Mouse (Mus musculus) midbrain, postnatal 0 days (tissue): ENCODE measurements around the gene Hapln4. TPM values are rescaled to one million over a fixed set of nuclear protein-coding genes. Genes with fewer than 3 reads are reported as not detected.
A peak's percentile ranks its signal among the peaks of the same experiment; 100 is the strongest.
"Not testable (repeated sequence)": the region's sequence is repeated elsewhere in the genome, so short reads cannot be mapped to it uniquely, and the experiment has no call there.

Experiments used
- ATAC-seq: fragments of 200-750 bp; cut with Nextera tagmentation; 2 replicates; pipeline ENCODE4 v1.8.0; 2017; ENCODE audit warnings: moderate number of reproducible peaks, mild to moderate bottlenecking, moderate TSS enrichment, moderate library complexity; ENCODE audit not compliant: low FRiP score
- DNase-seq: peaks from one replicate; pipeline ENCODE4 v3.0.0-alpha.2; 2015; ENCODE audit warnings: low spot score
- H3K27ac ChIP-seq: fragments of 300-500 bp; sonication (generic); 2 replicates; pipeline ENCODE4 v1.5.1; 2014; ENCODE audit warnings: low read depth, mild to moderate bottlenecking, low read length, mixed read lengths
- H3K27me3 ChIP-seq: fragments of 300-500 bp; sonication (generic); 2 replicates; pipeline ENCODE4 v1.6.1; 2014; ENCODE audit warnings: low read length, control low read depth, mixed read lengths; ENCODE audit not compliant: insufficient read depth
- H3K36me3 ChIP-seq: fragments of 300-500 bp; sonication (generic); 2 replicates; pipeline ENCODE4 v1.6.1; 2014; ENCODE audit warnings: low read length, control low read depth, mixed read lengths; ENCODE audit not compliant: insufficient read depth
- H3K4me1 ChIP-seq: fragments of 300-500 bp; sonication (generic); 2 replicates; pipeline ENCODE4 v1.6.1; 2014; ENCODE audit warnings: mild to moderate bottlenecking, control low read depth, antibody characterized with exemption, low read length, mixed read lengths; ENCODE audit not compliant: insufficient read depth
- H3K4me2 ChIP-seq: fragments of 300-500 bp; sonication (generic); 2 replicates; pipeline ENCODE4 v1.6.1; 2014; ENCODE audit warnings: low read depth, mild to moderate bottlenecking, low read length, mixed read lengths; ENCODE audit not compliant: poor library complexity, severe bottlenecking
- H3K4me3 ChIP-seq: fragments of 300-500 bp; sonication (generic); 2 replicates; pipeline ENCODE4 v1.5.1; 2014; ENCODE audit warnings: low read depth, mild to moderate bottlenecking, low read length, moderate library complexity
- H3K9ac ChIP-seq: fragments of 300-500 bp; sonication (generic); replicated peaks from 2 replicates; pipeline ENCODE4 v1.6.1; 2014; ENCODE audit warnings: mild to moderate bottlenecking, low read length, moderate library complexity, mixed read lengths; ENCODE audit not compliant: poor library complexity, severe bottlenecking
- H3K9me3 ChIP-seq: fragments of 300-500 bp; sonication (generic); 2 replicates; pipeline ENCODE4 v1.6.1; 2016; ENCODE audit warnings: low read length, control low read depth
- CTCF ChIP-seq: IDR thresholded peaks from 2 replicates; pipeline ENCODE4 v1.5.1; 2016; ENCODE audit warnings: antibody characterized with exemption, mild to moderate bottlenecking
- WGBS: fragments of 180-500 bp; shearing (Covaris S2); extraction: QIAGEN DNeasy Blood & Tissue Kit; methylation state at CpG from one replicate; pipeline ENCODE4 v1.1.7; 2014; 5-methylcytosine and 5-hydroxymethylcytosine counted together
- polyA plus RNA-seq: library from polyadenylated mRNA; unstranded; fragments of >200 nt; fragmentation: Nextera tagmentation; extraction: Ambion mirVana; gene quantifications from 2 replicates; pipeline ENCODE4 v1.2.1, GENCODE M21; 2015
- total RNA-seq: library from RNA; depleted of rRNA; stranded (reverse); fragments of >200 nt; gene quantifications from 2 replicates; pipeline ENCODE4 v1.2.3, GENCODE M21; 2014

Hapln4 gene
- total and polyA plus RNA-seq, 2 experiments from 2014 or later, result 0.99 to 1.6 TPM

DNA sequence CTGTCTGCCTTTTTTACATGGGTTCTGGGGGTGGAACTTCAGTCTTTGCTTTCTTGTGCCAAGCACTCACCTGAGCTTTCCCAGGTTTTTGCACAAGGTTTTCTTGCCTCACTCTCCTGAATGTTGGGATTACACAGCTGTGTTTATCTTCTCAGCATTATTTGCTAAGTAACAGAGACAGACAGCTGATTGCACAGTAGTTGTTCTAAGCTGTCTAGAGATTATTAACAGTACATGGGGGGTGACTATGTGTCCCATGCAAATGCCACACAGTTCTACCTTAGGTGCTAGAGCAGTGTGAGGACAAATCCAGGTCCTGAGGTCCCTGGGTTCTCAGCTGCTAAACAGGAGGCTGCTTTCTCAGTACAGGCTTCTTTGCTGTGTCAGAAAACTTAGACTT is 33.6 kb upstream of the Hapln4 start:
- no peak overlapping the region for H3K4me3 ChIP-seq
- H3K9me3 ChIP-seq, result no peaks in the 10 kb centered on the region
- no peak overlapping the region for H3K9ac ChIP-seq
- TF ChIP-seq CTCF, result no peak
- no peaks in the 10 kb centered on the region for H3K4me1 ChIP-seq
- no peaks in the 10 kb centered on the region for H3K27me3 ChIP-seq
- DNase-seq, result no peak
- no peak for ATAC-seq
- H3K4me2 ChIP-seq, result no peak overlapping the region
- H3K27ac ChIP-seq, result no peak overlapping the region
- H3K36me3 ChIP-seq, result peaks cover 33% of the 10 kb centered on the region

DNA sequence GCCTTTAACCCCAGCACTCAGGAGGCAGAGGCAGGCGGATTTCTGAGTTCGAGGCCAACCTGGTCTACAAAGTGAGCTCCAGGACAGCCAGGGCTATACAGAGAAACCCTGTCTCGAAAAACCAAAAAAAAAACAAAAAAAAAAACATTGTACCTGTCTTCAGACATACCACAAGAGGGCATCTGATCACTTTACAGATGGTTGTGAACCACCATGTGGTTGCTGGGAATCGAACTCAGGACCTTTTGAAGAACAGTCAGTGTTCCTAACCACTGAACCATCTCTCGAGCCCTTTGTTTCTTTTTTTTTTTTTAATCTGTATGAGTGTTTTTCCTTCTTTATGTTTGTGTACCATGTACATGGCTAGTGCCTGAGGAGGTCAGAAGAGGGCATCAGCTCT is 32.8 kb upstream of the Hapln4 start:
- not testable (repeated sequence) for H3K9me3 ChIP-seq, H3K9ac ChIP-seq, H3K27me3 ChIP-seq, H3K4me1 ChIP-seq, H3K27ac ChIP-seq, DNase-seq, H3K4me2 ChIP-seq, H3K4me3 ChIP-seq, ATAC-seq
- 92% methylated on average over 5 of the region's 5 CpGs for WGBS
- peak; percentile 21 for TF ChIP-seq CTCF
- peaks cover 41% of the 10 kb centered on the region for H3K36me3 ChIP-seq

DNA sequence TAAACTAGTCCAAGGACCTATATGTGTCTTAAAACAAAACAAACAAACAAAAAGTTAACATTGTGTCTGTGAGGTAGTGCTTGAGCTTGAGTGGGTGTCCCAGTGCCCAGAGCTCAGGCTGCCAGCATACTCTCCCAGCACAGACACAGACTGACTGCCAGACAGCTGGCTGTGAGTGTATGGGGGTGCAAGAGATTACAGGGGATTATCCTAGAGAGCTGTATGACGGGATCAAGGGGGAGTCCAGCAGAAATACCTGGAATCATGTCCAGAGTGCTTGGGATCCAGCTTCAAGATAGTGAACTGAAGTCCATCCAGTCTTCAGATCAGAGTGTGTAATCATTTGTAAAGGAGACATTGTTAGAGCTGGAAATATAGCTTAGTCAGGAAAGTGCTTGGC is 25.5 kb upstream of the Hapln4 start:
- Histone ChIP-seq H3K27ac (no peak overlapping the region), H3K4me2 (no peak overlapping the region), H3K4me1 (no peaks in the 10 kb centered on the region), H3K4me3 (no peak overlapping the region), H3K9ac (no peak overlapping the region; the same call in 1 of the 2 replicates), H3K9me3 (no peaks in the 10 kb centered on the region), H3K27me3 (no peaks in the 10 kb centered on the region), H3K36me3 (peaks cover 73% of the 10 kb centered on the region)
- ATAC-seq (no peak), DNase-seq (no peak)
- 44% methylated on average over 1 of the region's 1 CpGs for WGBS
- no peak for TF ChIP-seq CTCF

DNA sequence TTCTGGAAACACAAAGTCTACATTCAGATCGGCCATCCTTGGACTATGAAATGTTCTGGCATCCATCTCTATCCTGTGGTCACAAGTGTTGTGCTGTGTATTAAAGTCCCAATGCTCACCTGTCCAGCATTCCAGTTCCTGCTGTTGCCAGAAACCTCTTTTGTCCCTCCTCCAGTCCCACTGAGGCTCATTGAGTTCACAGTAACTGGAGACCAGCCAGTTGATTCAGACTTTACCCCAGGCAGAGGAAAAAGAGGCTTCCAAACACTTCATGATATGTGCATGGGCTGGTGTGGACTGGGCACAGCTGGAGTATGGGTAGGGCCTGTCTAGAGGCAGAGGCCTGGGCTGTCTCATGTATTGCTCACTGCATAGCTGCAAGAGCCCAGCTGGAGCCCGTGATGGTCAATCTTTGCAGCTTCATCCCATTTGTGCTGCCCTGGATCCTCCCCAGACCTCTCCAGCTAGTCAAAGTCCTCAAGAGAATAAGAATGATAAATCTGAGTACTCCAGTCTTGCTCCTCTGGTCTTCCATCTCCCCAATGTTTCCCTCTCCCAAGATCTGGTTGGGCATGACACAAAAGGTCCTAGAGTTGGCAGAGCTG is 11.3 kb upstream of the Hapln4 start:
- no peaks in the 10 kb centered on the region for H3K27me3 ChIP-seq
- ATAC-seq, result no peak
- no peaks in the 10 kb centered on the region for H3K4me1 ChIP-seq
- DNase-seq, result no peak
- H3K4me2 ChIP-seq, result no peak overlapping the region
- no peak overlapping the region for H3K4me3 ChIP-seq
- no peak overlapping the region for H3K27ac ChIP-seq
- 84% methylated on average over 2 of the region's 2 CpGs for WGBS
- peaks cover 48% of the 10 kb centered on the region for H3K36me3 ChIP-seq
- H3K9ac ChIP-seq, result no peak overlapping the region
- TF ChIP-seq CTCF, result no peak
- no peaks in the 10 kb centered on the region for H3K9me3 ChIP-seq

DNA sequence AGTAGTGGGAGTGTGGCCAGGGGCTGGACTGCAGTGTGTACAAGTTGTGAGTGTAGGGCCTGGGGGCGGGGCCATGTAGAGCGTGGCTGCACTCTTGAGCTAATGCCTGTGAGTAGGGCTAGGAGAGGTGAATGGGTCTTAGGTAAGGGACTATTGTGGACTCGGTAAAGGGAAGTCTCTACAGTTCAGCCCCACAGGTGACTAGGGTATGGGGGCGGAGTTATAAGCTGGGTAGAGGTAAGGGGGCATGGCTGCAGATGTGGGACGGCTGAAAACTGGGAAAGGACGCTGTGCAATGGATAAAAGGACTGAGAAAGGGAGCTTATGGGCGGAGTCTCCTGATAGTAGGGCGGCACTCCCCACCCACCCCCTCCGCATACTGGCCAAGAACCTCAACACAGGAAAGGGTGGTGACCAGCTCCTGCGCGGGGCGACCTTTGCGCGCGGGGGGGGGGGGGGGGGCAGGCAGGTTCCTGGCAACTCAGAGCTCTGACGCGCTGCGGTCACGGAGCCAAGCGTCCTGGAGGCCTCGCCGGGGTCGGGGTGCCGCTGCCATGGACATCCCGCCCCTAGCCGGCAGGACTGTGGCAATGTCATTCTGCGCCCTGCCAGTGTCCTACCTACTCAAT is 10.7 kb upstream of the Hapln4 start, which contains the start of gene Tm6sf2:
Gene Tm6sf2, plus strand, starts transcription at position 484 of the 629 bp plus-strand sequence.
- H3K27me3 ChIP-seq, result no peaks in the 10 kb centered on the region
- H3K4me2 ChIP-seq, result peak within 1 kb of the TSS; percentile 20; the same call in 1 of the 2 replicates
- H3K9ac ChIP-seq, result no peak within 1 kb of the TSS
- H3K9me3 ChIP-seq, result no peaks in the 10 kb centered on the region
- peaks cover 44% of the 10 kb centered on the region for H3K36me3 ChIP-seq
- H3K4me3 ChIP-seq, result no peak within 1 kb of the TSS
- H3K27ac ChIP-seq, result no peak within 1 kb of the TSS
- WGBS, result 15% methylated on average over 21 of the region's 27 CpGs
- peak; percentile 55 for ATAC-seq
- H3K4me1 ChIP-seq, result no peaks in the 10 kb centered on the region
- peak; percentile 40 for DNase-seq
- no peak for TF ChIP-seq CTCF

DNA sequence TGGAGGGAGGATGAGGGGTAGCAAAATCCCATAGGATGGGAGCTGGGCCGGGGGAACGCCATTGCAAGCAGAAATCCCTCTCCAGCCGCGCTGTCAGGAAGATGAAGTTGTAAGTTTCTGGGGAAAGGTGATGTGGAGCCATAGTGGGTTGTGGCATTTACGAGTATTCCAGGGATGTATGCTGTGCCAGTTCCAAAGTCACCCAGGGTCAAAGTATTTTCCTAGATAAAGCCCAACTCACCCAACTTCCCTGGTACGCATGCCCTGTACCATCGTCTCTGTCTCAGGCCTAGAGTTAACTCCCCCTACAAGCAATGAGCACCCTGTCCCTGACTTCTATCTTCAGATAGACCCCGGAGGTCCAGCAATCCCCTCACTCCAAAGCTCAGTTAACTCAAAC is 10.1 kb upstream of the Hapln4 start:
- Histone ChIP-seq H3K36me3 (peaks cover 41% of the 10 kb centered on the region), H3K9ac (no peak overlapping the region), H3K9me3 (no peaks in the 10 kb centered on the region), H3K4me3 (no peak overlapping the region), H3K27ac (no peak overlapping the region), H3K4me1 (no peaks in the 10 kb centered on the region), H3K4me2 (peak overlapping the region; percentile 20; the same call in 1 of the 2 replicates), H3K27me3 (no peaks in the 10 kb centered on the region)
- 60% methylated on average over 8 of the region's 8 CpGs for WGBS
- ATAC-seq (no peak), DNase-seq (no peak)
- TF ChIP-seq CTCF, result no peak
